Mouse (Mus musculus) embryonic stem cell, embryonic (primary cell): ENCODE measurements at regions not wholly inside any gene's neighbourhood (a gene's known extent, or its start where the extent isn't known, plus 50 kb on each side); places are given as distances from the start of the nearest gene placed in this dataset.

Experiments
- CTCF ChIA-PET, 4 experiments: fragments of 300-600 bp in 2 of 4; fragments of 350-600 bp in 2 of 4; sonication (Branson Sonifier 250); formaldehyde crosslinking; loops; one replicate each; lab custom pipeline; 2022; ENCODE audit warnings: inconsistent platforms in 2 of 4; lab: Charles Lee
- POLR2A ChIA-PET, 4 experiments: fragments of 300-600 bp in 2 of 4; fragments of 350-600 bp in 2 of 4; sonication (Branson Sonifier 250); formaldehyde crosslinking; loops; one replicate each; lab custom pipeline; 2022; ENCODE audit warnings: antibody characterized with exemption in 4 of 4, inconsistent platforms in 1 of 4; lab: Charles Lee

DNA sequence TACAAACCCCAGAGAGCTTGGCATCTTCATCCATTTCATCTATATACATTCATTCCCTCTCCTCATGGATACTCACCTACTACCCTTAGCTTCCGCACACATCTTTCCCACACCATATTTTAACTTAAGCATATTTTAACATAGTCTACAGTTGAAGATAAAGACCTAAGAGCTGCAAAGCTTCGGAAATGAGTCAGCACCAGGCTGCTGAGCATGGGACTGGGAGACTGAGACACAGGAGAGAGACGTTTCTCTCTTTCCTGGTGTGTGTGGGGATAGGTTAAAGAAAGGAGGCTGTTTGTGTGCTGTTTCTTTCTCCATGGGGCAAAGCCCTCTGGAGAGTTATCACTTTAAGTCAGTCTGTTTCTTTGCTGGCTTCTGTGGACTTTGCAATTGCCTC lies 264.3 kb downstream of the Sorl1 start:
- ChIA-PET CTCF (interaction anchor here in 1 of 4 experiments (0.6 kb wide), 1 partner anchor 652 kb away, joined by 6 read pairs; no protein-coding TSS in a partner anchor), POLR2A (interaction anchor here in 2 of 4 experiments (0.7 to 1.1 kb wide), 3 partner anchors 55 to 123 kb away, joined by 3 read pairs; no protein-coding TSS in a partner anchor)

DNA sequence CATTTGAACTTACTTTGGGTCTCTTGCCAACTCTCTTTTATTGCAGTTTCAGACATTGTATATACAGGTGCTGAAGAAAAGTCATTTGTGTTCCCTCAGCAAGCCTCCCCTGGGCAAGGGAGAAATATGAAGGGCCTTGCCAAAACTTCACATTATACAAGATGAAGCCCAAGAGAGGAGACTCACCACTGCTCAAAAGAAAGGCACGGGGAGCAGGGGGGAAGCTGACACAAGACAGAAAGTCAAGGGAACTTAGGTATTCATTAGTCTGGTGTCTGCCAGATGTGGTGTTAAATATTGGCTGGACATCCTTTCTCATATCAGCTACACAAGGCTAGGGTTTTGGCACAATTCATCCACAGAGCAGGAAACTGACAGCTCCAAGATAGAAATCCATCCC lies 272.0 kb downstream of the Sorl1 start:
- ChIA-PET POLR2A (interaction anchor here in 1 of 4 experiments (0.9 kb wide), 1 partner anchor 83 kb away, joined by 3 read pairs; no protein-coding TSS in a partner anchor), CTCF (no interaction called here)

DNA sequence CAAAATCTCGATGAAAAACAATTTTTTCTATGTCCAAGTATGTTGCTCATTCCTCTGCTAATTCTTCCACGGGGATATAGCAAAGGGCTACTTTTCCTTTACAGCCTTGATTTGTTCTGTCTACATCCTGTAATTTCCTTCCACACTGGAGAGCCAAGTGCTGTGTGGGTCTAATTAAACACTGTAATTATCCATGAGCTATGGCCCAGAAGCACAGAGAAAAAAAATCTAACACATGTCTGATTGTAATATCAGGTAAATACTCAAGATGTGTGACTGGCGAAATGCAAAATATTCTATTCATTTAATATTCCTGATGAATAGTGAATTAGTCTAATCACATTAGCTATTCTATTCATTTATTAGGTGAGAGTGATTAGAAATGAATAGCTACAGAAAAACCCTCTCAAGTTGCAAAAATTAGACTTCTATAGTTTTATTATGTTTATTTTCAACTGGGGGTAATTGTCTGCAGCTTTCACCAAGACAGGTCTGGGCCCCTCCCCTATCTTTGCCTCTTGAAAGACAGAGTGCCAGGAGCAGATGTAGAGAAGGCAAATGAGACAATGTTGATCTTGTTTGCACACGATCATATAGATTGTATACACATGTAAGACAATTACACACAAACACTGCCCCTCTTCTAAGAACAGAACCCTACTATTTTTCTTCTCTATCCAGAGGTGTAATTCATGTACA lies 274.3 kb downstream of the Sorl1 start:
- POLR2A ChIA-PET: interaction anchor here in 1 of 4 experiments (0.6 kb wide), 1 partner anchor 108 kb away, joined by 11 read pairs; no protein-coding TSS in a partner anchor
- CTCF ChIA-PET: no interaction called here

DNA sequence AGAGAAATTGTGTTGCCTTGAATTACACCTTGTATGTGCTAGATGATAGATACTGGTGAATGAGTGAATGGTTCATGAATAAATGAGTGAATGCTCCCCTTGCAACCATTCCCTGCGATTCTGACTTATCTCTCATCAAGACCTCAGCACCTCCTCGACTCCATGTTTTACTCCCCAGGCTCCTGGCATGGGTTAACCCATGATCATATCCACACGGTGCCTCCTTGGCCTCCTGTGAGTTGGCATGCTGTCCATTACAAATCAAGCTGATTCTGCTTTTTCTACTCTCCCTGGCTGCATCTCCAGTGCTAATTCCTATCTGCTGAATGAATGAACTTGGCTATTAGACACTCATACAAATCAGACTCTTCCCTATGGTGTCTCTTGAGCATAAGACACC lies 279.5 kb downstream of the Sorl1 start:
- CTCF ChIA-PET: no interaction called here
- POLR2A ChIA-PET: interaction anchor here in 1 of 4 experiments (0.6 kb wide), 1 partner anchor 89 kb away, joined by 3 read pairs; no protein-coding TSS in a partner anchor

DNA sequence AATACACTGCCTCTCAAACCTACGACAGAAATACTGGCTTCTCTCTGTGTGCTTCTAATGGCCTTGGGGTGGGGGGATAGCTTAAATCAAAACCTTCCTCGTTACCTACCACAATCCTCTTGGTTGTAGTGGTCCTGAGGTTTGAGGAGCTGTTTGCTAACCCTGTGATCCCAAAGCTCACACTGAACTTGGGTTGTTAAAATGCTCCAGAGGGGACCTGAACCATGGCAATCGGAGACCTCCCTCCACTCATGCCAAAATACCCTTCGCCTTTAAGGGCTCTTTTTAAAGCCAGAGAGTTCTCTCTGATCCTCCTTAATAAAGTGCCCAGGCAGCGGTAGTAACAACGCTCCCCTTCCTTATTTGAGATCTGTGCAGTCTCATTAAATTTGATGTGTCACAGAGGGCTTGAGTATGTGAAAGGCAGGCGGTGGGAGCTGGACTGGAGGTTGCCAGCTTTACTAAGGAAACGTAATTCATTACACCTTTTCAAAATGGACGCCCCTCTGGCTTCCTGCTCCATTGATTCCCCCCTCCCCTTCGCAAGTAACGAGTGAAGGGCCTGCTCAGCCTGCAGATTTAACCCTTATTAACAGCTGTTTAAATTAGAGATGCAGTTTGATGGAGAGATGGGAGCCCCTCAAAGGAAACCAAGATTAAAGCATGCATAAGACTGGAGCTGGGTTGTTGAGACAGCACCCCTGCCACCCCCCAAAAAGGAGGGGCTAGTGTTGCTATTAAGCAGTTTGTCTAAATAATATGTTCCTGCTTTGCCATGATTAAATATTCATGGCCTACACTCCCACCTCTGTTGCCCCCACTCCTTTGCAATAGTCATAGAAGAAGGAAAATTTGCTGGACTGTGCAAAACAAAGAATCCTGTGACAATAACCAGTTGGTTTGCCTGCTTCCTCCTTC lies 289.4 kb downstream of the Sorl1 start:
- POLR2A ChIA-PET: interaction anchor here in 2 of 4 experiments (0.5 to 0.7 kb wide), 2 partner anchors 270 to 613 kb away, joined by 3 to 5 read pairs; no protein-coding TSS in a partner anchor
- CTCF ChIA-PET: interaction anchor here in 2 of 4 experiments (0.5 to 0.6 kb wide), 2 partner anchors 326 to 1028 kb away, joined by 4 to 7 read pairs; no protein-coding TSS in a partner anchor

DNA sequence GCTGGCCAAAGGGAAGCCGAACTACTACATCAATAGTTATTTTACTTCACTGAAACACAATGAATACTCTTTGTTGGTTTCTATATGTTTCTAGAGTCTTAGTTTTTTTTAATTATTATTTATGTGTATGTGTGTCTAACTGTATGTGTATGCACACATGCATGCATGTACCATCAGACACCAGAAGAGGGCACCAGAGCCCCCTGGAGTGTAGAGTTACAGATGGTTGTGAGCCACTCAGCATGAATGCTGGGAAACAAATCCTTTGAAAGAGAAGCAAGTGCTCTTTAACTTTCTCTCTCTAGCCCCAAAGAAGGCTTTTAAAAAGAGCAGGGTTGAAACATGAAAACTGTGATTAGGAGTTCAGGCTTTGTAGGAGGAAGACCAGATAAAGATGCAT lies 290.7 kb downstream of the Sorl1 start:
- ChIA-PET CTCF (no interaction called here), POLR2A (no interaction called here)

DNA sequence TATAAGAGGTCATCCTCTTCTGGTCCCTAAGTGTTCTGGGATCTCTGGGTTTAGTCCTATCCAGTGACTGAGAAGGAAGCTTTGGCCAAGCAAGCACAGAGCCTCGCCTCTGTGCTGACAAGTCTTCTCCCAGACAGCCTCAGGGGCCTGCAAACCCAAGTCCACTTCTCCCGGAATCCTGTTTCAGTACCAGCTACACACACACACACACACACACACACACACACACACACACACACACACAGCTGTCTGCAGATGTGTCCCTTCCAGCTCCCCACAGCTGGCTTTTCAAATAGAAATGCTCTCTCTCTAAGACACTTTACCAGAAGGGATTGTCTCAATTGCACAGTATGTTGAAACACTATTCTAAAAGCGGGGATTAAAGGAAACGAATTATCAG lies 296.7 kb downstream of the Sorl1 start:
- ChIA-PET POLR2A (interaction anchor here in 1 of 4 experiments (0.6 kb wide), 1 partner anchor 442 kb away, joined by 3 read pairs; no protein-coding TSS in a partner anchor), CTCF (no interaction called here)

DNA sequence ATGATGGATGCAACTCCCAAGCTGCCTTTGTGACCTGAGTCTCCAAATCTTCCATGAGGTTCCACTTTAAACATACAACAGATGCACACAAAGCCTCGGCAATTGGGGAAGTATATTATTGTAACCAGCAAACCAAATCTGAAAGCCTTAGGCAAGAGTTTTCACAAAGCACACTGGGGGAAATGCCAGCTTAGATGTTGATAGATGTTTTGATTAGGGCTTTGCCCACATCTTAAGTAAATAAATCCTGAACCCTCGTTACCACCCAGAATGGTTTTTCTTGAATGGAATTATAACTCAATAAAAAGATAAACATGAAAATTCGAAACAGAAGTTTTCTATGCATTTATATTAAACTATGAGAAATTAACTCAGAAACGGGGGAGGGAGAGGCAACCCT lies 302.7 kb downstream of the Sorl1 start:
- POLR2A ChIA-PET: no interaction called here
- CTCF ChIA-PET: no interaction called here

DNA sequence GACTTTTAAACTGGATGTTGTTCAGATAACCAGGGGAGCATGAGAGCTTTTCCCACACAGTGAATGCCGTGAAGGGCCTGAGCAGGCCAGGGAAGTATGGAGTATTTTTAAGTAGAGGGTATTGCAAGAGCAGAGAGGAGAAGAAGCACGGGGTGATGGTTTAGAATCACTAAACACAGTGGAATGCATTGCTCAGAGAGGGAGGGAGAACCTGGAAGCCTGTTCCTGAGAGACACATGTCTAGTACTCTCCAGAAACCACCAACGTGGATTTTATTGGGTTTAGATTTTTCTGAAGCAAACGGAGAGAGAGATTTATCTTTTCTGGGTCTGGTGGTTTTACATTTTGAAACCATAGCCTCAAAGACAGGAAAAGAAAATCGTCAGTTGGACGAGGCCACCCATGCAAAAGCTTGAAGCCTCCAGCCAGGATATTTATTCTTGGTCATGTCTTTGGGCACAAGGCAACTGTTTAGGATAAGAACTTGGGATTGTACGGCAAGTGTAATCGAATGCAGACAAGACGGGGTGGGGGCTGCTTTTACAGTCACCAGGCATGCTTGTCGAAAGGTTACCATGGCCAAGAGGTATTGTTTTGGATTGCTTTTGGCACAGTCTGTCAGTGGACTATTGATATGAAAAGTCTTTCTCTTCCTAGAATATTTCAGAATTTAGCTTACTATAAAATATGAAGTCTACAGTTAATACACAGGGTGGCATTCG lies 306.2 kb downstream of the Sorl1 start:
- ChIA-PET POLR2A (interaction anchor here in 1 of 4 experiments (1.2 kb wide), 1 partner anchor 14 kb away, joined by 3 read pairs; no protein-coding TSS in a partner anchor), CTCF (no interaction called here)

DNA sequence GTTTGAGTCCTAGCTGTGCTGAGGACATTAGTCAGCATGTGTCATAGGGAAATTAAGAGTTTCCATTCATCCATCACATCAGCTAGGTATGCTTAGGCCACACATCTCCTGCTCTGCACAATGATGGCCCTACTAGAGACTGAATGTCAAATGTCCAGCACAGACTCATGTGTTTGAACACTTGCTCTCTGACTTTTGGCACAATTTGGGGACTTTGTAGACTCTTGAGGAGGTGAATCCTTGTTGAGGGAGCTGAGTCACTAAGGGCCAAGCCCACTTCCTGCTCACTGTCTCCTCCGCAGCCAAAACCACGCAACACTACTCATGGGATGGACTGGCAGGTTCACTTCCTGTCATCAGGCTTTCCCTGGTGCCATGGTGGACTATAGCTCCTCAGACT lies 308.2 kb downstream of the Sorl1 start:
- ChIA-PET CTCF (no interaction called here), POLR2A (no interaction called here)

DNA sequence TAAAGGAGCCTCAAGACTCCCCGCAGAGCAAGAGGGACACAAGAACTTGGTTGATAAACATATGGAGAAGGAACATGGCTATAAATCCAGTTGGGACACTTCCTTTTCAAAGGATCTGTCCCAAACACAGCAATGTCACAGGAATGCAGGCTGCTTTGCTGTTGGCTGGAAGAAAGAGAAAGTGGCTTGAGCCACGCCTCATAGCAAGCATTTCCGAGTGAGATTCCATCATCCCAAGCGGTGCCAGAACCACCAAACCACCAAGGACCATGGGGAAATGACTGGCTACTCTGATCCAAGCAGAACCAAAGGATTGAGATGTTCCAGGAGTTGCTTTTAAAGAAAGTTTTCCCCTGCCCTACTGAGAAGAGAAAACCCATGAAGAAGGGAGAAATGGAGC lies 314.8 kb downstream of the Sorl1 start:
- ChIA-PET CTCF (no interaction called here), POLR2A (no interaction called here)

DNA sequence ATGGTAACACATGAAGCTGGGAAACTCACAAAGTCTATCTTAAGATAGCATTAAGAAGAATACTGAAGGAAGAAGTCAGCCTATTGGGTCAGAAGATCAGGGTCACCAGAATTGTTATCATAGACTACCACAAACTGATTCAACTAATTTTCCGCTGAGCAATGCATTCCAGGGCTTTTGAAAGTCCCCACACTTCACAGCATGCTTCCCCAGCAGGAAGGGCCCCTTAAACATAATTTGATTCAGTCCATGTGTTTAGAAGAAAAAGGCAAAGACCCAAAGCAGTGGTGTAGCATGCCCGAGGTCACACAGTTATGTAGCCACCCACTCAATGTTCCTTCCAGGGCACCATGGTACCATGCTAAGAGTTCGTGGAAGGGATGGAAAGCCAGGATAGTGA lies 315.3 kb downstream of the Sorl1 start:
- CTCF ChIA-PET: no interaction called here
- POLR2A ChIA-PET: no interaction called here

DNA sequence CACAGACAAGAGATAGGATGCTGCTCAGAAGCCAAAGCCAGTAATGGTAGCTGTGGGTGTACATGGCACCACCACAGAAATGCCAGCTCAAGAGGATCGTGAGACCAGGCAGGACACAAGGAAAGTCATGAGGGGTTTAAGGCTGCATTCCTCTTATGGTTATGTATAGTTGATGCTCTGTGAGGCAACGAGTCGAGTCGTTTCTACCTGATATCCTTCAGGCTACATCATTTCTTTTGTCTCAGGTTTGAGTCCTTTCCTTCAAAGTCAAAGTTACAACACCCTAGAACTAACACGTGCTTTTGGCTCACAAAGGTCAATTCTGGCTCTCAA lies 317.8 kb downstream of the Sorl1 start:
- POLR2A ChIA-PET: no interaction called here
- CTCF ChIA-PET: no interaction called here

DNA sequence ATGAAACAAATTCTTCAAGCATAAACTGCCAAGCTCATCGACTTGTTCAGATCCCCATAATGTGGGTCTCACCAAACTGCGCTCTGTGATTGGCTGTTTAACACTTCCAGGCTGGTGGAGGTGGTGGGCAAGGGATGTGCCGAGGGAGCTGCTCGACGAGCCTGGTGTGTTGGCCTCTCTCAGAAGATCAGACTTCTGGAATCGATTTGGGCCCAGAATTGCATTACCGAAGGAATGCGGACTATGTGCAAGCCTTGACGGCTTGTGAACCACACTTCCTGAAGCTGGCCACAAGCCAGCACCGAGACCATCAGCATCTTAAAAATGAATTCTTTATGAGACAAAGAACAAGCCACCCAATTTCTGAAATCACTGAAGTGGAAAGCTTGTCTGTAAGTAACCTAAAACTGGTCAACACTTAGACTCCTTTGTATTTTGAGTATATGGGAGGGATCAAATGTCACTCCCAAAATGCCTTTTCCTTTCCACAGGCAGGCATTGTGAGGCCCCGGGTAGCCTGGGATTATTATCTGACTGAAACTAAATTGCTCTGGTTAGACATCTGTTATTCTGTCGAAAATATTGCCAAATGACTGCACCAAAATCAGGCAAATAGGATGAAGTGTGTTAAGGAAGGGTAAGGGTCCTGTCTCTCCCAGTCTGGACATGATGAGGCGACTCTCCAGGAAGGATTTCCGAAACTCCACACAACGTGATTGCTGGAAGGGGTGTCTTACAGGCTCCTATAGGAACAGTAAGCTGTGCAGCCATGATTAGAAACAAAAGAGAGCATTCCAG lies 318.4 kb downstream of the Sorl1 start:
- POLR2A ChIA-PET: interaction anchor here in 1 of 4 experiments (0.6 to 2.7 kb wide), 3 partner anchors 9 to 1118 kb away, joined by 3 to 12 read pairs (median 3); no protein-coding TSS in a partner anchor
- CTCF ChIA-PET: interaction anchor here in 2 of 4 experiments (0.6 to 0.9 kb wide), 3 partner anchors 13 to 1142 kb away, joined by 3 read pairs; no protein-coding TSS in a partner anchor

DNA sequence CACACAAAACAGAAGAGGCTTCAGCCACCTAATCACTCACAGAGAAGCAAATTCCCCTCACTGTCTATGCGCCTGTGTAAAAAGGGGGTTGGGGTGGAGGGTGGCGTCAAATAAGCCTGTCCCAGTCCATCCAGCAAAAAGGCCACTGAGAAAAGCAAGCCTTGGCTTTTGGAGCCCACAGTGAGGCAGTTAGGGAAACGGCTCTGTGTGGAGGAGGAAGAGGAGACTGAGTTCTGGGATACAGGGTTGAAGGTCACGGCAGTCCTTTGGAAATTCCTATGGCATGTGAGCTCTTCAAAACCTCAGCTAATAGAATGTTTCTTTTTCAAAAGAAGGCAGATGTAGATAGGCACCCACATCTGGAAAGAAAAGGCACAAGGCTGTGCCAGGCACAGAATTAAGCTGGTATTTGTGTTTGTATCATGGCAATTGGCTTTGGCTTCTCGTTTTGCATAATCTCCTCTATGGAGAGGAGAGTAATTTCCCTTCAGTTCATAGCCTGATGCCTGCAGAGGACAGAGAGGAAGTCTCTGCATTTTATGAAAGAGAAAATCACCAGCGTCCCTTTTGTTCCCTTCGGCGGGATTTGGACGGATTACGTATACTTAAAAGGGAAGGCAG lies 319.3 kb downstream of the Sorl1 start:
- ChIA-PET POLR2A (interaction anchor here in 1 of 4 experiments (0.8 to 2.7 kb wide), 3 partner anchors 9 to 124 kb away, joined by 3 to 12 read pairs (median 3); no protein-coding TSS in a partner anchor), CTCF (interaction anchor here in 2 of 4 experiments (0.6 to 0.9 kb wide), 2 partner anchors 330 to 1143 kb away, joined by 3 read pairs; no protein-coding TSS in a partner anchor)

DNA sequence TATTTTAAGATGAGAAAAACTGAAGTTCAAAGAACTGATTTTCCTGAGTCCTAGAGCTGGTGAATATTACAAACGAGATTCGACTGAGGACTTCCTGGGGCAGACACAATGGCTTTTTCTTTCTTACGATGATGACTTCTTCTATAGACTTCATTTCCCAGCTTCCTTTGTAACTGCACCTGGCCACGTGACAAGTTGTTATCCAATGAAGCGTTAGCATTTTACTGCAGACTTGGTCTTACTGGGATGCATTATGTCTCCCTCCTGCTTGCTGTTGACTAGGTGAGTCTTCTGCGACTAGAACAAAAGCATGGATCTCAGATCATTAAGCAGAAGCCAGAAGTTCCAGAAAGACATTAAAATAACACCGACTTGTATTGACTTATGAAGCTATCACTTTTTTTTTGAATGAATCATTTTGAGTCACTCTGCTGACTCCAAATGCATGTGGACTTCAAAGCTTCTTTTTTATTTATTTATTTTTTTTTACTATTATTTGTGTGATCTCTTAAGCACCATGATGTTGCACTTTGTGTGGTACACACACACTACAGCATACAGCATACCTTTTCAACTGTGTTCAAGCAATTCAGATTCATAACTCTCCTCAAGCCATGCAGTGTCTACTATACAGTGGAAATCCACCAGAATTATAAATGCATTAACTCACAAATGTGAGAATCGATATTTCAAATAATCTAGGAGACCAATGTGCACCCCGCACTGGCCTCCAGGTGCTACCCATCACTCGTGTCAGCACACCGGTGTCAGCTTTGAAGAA lies 320.2 kb downstream of the Sorl1 start:
- POLR2A ChIA-PET: interaction anchor here in 2 of 4 experiments (0.7 to 2.7 kb wide), 4 partner anchors 9 to 1310 kb away, joined by 3 to 12 read pairs (median 4); no protein-coding TSS in a partner anchor
- CTCF ChIA-PET: interaction anchor here in 1 of 4 experiments (0.6 kb wide), 2 partner anchors 14 to 279 kb away, joined by 6 to 10 read pairs; no protein-coding TSS in a partner anchor
